Mouse (Mus musculus): ENCODE data around the gene Ube2e2.
"Not testable (repeated sequence)": the region's sequence is repeated elsewhere in the genome, so short reads cannot be mapped to it uniquely, and the experiment has no call there.

Gene Ube2e2

GRCm38 (mm10) chr14:18637739-18638138 lies 256.3 kb downstream of the Ube2e2 start:
- DNase-seq (ENCODE audit: low spot score in 2 of 2), result no peak

GRCm38 (mm10) chr14:18628170-18628569 lies 265.9 kb downstream of the Ube2e2 start:
- no peak for DNase-seq (ENCODE audit: low spot score in 2 of 2)

DNA sequence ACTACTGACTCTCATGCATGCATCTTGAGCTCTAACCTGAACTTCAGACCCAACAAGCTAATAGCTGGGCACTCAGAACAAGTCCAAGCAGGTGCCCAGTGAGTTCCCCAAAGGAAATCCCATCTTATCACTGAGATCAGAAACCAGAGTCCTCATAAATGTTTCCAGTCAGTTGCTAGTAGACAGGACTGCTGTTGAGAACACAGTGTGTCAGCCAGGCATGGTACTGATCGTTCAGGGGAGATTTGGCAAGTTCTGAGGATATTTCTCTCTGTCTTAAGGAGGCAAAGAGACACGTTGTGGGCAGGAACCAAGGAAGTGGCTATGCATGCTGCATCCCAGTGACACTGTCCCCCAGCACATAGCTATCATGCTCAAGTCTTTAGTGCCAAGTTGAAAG lies 275.5 kb downstream of the Ube2e2 start:
- no peak for DNase-seq (ENCODE audit: low spot score in 2 of 2)

DNA sequence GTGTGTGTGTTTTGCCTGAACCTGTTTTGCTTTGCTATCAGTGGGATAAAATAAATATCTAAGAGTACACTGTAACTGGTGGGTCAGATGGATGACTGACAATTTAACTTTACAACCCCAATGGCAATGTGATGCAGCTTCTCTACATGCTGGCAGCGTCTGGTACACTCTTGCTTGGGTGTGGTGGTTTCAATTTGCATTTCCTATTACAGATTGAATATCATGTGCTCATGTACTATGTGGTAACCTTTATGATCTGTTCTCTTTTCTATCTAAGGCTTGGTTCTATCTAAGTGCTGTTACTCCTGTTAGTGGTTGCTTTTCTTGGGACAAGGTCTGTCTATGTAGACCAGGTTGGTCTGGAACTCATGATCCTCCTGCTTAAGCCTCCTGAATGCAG lies 292.1 kb downstream of the Ube2e2 start:
- DNase-seq (ENCODE audit: low spot score in 2 of 2), result no peak

GRCm38 (mm10) chr14:18586239-18587034 lies 307.6 kb downstream of the Ube2e2 start:
- DNase-seq (ENCODE audit: low spot score in 2 of 2), result no peak

DNA sequence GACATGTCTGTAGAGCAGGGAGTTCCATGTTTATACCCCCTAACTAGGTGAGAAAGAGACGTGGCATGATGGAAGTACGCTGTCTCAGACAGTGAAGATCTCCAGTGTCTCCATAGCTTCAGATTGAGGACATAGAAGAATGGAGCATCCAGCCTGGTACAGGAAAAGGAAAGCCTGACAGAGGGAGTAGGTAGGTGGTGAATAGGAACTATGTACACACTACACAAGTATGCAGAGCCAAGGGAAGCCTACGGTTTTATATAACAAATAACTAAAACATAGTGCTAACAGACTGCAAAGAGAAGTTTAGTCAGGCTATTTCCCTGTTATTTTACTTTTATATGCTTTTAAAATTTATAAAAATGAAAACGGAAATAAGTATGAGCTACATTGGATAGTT lies 312.3 kb downstream of the Ube2e2 start:
- no peak for DNase-seq (ENCODE audit: low spot score in 2 of 2)

DNA sequence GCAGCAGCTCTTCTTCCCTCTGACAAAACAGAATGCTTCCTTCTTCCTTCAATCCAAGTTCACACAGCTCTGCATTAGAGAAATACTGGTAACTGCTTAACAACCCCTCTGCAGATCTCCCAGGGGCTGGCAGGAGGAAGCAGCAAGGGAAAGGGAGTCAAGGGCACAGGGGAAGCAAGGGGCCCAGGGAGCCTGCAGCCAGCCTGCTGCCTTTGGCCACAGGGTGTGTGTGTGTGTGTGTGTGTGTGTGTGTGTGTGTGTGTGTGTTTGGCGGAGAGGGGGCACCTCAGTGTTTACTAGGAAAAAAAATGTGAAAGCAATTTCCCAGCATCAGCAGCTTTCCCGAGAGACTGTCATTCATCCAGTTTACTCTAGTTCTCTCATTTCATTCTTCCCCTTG lies 319.3 kb downstream of the Ube2e2 start:
- DNase-seq (ENCODE audit: low spot score in 2 of 2), result no peak

DNA sequence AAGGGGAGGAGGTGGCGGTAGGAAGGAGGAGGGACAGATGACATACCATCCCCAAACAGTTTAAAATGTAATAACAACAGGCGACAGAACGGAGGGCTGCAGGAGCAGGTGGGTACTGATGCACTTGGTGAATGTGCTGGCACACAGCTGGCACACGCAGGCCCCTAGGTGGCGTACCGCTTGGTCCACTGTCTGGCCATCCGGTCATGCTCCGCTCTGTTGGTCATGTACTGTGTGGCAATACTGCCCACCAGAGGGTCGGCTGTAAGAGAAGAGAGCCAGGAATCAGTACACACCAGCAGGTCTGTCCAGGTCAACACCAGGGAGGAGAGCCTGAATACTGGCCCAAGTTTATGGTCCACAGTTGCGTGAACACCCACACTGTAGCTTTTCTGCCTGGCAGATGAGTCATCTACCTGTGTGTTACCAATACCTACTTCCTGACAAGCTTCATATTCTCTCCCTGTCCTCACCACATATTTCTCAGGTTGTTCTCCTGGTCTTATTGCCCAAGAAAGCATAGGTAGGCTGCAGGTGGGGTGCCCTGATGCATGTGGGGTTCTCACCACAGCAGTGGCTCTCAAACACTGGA lies 319.8 kb downstream of the Ube2e2 start:
- no peak for DNase-seq (ENCODE audit: low spot score in 2 of 2)

DNA sequence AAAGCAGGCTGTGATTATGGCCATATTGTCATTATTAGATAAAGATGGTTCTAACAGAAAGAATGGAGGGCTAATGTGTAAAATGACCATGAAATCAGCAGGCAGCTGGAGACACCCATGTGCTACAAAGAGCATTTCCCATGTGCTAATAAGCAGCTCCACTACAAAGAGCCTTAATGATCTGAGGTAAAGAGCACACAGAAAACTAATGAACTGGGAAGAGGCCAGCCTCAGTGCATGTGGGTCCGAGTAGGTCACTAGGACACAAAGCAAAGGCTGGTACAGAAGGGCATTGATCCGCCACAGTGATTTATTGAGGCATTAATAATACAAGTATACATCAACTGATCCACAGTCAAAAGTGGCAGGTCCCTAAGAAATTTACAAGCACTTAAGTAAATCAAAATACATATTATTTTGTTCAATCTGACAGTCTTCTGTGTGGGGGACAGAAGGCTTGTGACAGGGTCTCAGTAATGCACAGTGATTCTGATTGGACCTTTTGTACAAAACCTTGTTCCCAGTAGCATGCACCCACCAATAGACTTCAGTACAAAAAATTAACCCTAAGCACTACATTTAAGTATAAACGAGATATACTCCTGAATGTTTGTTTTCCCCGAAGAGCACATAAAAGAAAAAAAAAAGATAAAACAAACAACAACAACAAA lies 320.6 kb downstream of the Ube2e2 start:
- DNase-seq (ENCODE audit: low spot score in 2 of 2), result no peak

GRCm38 (mm10) chr14:18572852-18573251 lies 321.2 kb downstream of the Ube2e2 start:
- DNase-seq (ENCODE audit: low spot score in 2 of 2), result no peak

- DNase-seq (ENCODE audit: low spot score in 2 of 2), result no peak
Measured at GRCm38 (mm10) chr14:18569615-18570014, 324.5 kb downstream of the Ube2e2 start.

DNA sequence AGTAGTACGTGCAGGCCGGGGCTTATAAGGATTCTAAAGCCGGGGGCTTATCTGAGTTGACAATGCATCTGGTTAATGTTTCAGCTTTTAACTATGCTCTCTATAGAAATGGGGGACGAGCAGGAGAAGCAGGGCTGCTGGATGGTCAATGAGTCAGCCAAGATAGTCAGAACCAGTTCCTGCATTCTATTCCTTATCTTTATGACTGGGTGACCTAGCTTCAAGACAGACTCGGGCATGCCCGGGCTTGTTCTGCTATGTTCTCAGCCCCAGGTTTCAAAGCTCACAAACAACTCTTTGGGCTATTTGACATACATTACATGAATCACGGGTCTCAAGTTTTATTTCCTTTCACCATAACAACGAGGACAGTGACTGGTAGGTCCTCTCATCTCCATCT lies 329.1 kb downstream of the Ube2e2 start:
- DNase-seq (ENCODE audit: low spot score in 2 of 2), result not testable (repeated sequence)

- DNase-seq (ENCODE audit: low spot score in 2 of 2), result no peak
Measured at GRCm38 (mm10) chr14:18555287-18555686, 338.8 kb downstream of the Ube2e2 start.

DNA sequence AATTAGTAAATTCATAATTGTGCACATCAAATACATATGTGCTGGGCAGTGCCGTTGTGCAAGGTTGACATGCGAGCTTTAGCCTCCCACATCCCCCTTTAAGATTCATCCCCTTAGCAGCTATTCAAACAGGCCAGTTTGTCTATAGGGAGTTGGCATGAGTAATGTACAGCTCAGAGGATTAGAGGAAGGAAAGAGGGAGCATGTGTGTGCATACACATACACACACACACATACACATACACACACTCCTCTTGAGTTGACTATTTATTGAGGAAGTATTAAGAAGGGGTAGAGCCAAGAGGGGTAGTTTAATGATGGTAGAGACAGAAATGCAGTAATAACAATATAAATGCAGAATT lies 339.5 kb downstream of the Ube2e2 start:
- DNase-seq (ENCODE audit: low spot score in 2 of 2), result no peak

- no peak for DNase-seq (ENCODE audit: low spot score in 2 of 2)
Measured at GRCm38 (mm10) chr14:18553987-18554626, 340.0 kb downstream of the Ube2e2 start.

- DNase-seq (ENCODE audit: low spot score in 2 of 2), result no peak
Measured at GRCm38 (mm10) chr14:18547541-18547940, 346.5 kb downstream of the Ube2e2 start.

DNA sequence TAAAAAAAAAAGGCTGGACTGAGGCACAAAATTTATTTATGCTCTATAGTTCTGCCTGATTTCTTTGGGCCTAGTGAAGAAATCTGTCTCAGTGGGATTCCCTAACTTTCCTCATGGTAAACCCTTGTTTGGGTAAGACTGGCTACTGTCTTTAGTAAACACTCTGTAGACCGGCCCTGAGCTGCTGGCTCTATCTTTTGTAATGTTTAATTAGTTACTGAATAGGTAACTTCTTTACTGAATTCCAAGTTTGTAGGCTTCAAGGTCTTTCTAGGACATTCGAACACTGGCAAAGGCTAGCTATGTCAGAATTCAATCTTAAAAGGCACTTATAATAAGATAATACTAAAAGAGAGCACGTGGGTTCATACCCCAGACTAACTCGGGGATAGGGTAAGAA lies 355.0 kb downstream of the Ube2e2 start:
- DNase-seq (ENCODE audit: low spot score in 2 of 2), result not testable (repeated sequence)

DNA sequence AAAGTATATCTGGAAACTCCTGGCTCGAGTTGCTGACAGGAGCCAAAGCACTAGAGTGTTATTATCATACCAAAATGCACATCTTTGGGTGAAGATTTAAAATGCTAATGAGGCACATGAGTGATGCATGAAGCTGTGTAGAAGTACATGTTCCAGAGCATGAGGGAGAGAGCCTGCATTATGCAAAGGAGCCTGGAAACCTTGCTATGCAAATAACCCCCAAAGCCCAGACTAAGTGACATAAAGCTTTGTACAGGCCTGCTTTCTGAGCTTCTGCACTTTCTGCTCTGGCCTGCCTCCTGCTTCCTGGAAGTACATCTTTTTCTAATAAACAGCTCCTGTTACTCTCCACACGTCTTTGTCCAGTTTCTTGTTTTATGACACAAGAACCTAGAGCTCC lies 363.2 kb downstream of the Ube2e2 start:
- no peak for DNase-seq (ENCODE audit: low spot score in 2 of 2)

GRCm38 (mm10) chr14:18530496-18530895 lies 363.6 kb downstream of the Ube2e2 start:
- no peak for DNase-seq (ENCODE audit: low spot score in 2 of 2)

Data from natural killer cell, adult 2 months (primary cell).